Mouse (Mus musculus): ENCODE results near the gene Sipa1l3.

- TF ChIP-seq CTCF (IDR thresholded peaks at IDR 0.05; ENCODE audit: borderline replicate concordance, insufficient read depth, low read depth, low read length) (no peak), POLR2A (IDR thresholded peaks at IDR 0.05; ENCODE audit: borderline replicate concordance, insufficient read depth, low read length) (no peak)
Measured at GRCm38 (mm10) chr7:29441793-29442192, 76.6 kb downstream of the Sipa1l3 start.
